Mouse (Mus musculus) CH12.LX (cell line): ENCODE data around the gene Kif24.

Source experiments
- CHD2 ChIP-seq: IDR thresholded peaks from 2 replicates; pipeline ENCODE4 v1.6.1; 2011; ENCODE audit warnings: low read length, improper control_type of control experiment
- CTCF ChIP-seq, 2 experiments: IDR thresholded peaks in 1 of 2; conservative IDR thresholded peaks in 1 of 2; 2 replicates each; pipeline ENCODE4 v1.5.1; 2011 to 2012; ENCODE audit warnings: low read depth in 2 of 2, low read length in 2 of 2, improper control_type of control experiment in 1 of 2, inconsistent platforms in 1 of 2, mild to moderate bottlenecking in 1 of 2, moderate library complexity in 1 of 2
- MEF2A ChIP-seq: IDR thresholded peaks from 2 replicates; pipeline ENCODE4 v1.6.1; 2014; ENCODE audit warnings: low read depth, mild to moderate bottlenecking, inconsistent platforms, low read length, improper control_type of control experiment, borderline replicate concordance
- POLR2A ChIP-seq: IDR thresholded peaks from 2 replicates; pipeline ENCODE4 v1.6.1; 2011; ENCODE audit warnings: low read depth, mild to moderate bottlenecking, improper control_type of control experiment, low read length
- RAD21 ChIP-seq: IDR thresholded peaks from 2 replicates; pipeline ENCODE4 v1.6.1; 2011; ENCODE audit warnings: low read depth, mild to moderate bottlenecking, low read length, improper control_type of control experiment, moderate library complexity
- SIN3A ChIP-seq: IDR thresholded peaks from 2 replicates; pipeline ENCODE4 v1.6.1; 2012; ENCODE audit warnings: low read length, improper control_type of control experiment, inconsistent platforms
- SMC3 ChIP-seq: IDR thresholded peaks from 2 replicates; pipeline ENCODE4 v1.6.1; 2011; ENCODE audit warnings: low read depth, low read length, improper control_type of control experiment
- ZKSCAN1 ChIP-seq: IDR thresholded peaks from 2 replicates; pipeline ENCODE4 v1.6.1; 2012; ENCODE audit warnings: low read depth, inconsistent platforms, low read length, improper control_type of control experiment, borderline replicate concordance
- ZMIZ1 ChIP-seq: IDR thresholded peaks from 2 replicates; pipeline ENCODE4 v1.6.1; 2012; ENCODE audit warnings: low read depth, mild to moderate bottlenecking, inconsistent platforms, low read length, improper control_type of control experiment

- no peak for TF ChIP-seq CHD2
- TF ChIP-seq ZKSCAN1 = no peak
- TF ChIP-seq CTCF (conservative IDR thresholded peaks at IDR 0.05 in 1 of 2, IDR thresholded peaks at IDR 0.05 in 1 of 2; ENCODE audit: low read depth in 2 of 2, low read length in 2 of 2) = no peak
- TF ChIP-seq RAD21 = no peak
- TF ChIP-seq POLR2A = no peak
- TF ChIP-seq ZMIZ1 = no peak
- no peak for TF ChIP-seq SMC3
- no peak for TF ChIP-seq MEF2A
- no peak for TF ChIP-seq SIN3A
These were observed 70.0 kb downstream of the Kif24 start for GRCm38 (mm10) chr4:41394651-41395050.
